Mouse (Mus musculus) stomach, embryonic 15.5 days (tissue): ENCODE results near the gene Lrrc28. TPM values are rescaled to one million over a fixed set of nuclear protein-coding genes. Genes with fewer than 3 reads are reported as not detected.
A peak's percentile ranks its signal among the peaks of the same experiment; 100 is the strongest.

ENCODE experiments used
- ATAC-seq: fragments of 200-750 bp; cut with Nextera tagmentation; 2 replicates; pipeline ENCODE4 v1.8.0; 2017; ENCODE audit warnings: low read depth, moderate number of reproducible peaks, moderate TSS enrichment; ENCODE audit not compliant: insufficient read depth, low FRiP score
- H3K27ac ChIP-seq: fragments of 300-500 bp; sonication (generic); 2 replicates; pipeline ENCODE4 v1.5.1; 2015; ENCODE audit warnings: mild to moderate bottlenecking, inconsistent platforms
- H3K27me3 ChIP-seq: fragments of 300-500 bp; sonication (generic); replicated peaks from 2 replicates; pipeline ENCODE4 v1.6.1; 2015; ENCODE audit warnings: inconsistent platforms
- H3K36me3 ChIP-seq: fragments of 300-500 bp; sonication (generic); 2 replicates; pipeline ENCODE4 v1.6.1; 2015; ENCODE audit warnings: inconsistent platforms
- H3K4me1 ChIP-seq: fragments of 300-500 bp; sonication (generic); 2 replicates; pipeline ENCODE4 v1.6.1; 2015; ENCODE audit warnings: inconsistent platforms
- H3K4me2 ChIP-seq: fragments of 300-500 bp; sonication (generic); 2 replicates; pipeline ENCODE4 v1.6.1; 2015; ENCODE audit warnings: mild to moderate bottlenecking, inconsistent platforms
- H3K4me3 ChIP-seq: fragments of 300-500 bp; sonication (generic); replicated peaks from 2 replicates; pipeline ENCODE4 v1.5.1; 2015; ENCODE audit warnings: inconsistent platforms
- H3K9ac ChIP-seq: fragments of 300-500 bp; sonication (generic); 2 replicates; pipeline ENCODE4 v1.6.1; 2015; ENCODE audit warnings: inconsistent platforms
- H3K9me3 ChIP-seq: fragments of 300-500 bp; sonication (generic); 2 replicates; pipeline ENCODE4 v1.6.1; 2016; ENCODE audit warnings: inconsistent platforms
- WGBS: fragments of 180-500 bp; shearing (Covaris S2); methylation state at CpG from one replicate; pipeline ENCODE4 v1.1.7; 2015; 5-methylcytosine and 5-hydroxymethylcytosine counted together
- polyA plus RNA-seq: library from polyadenylated mRNA; unstranded; fragments of >200 nt; fragmentation: Nextera tagmentation; extraction: Ambion mirVana; gene quantifications from 2 replicates; pipeline ENCODE4 v1.2.1, GENCODE M21; 2015

Gene Lrrc28
- polyA plus RNA-seq, 1 experiment from 2014 or later: 14.2 TPM

- peak overlapping the region; percentile 67 for H3K4me3 ChIP-seq
- 36% methylated on average over 8 of the region's 8 CpGs for WGBS
- ATAC-seq: no peak
- H3K36me3 ChIP-seq: no peaks in the 10 kb centered on the region
- H3K9ac ChIP-seq: peak overlapping the region; percentile 40
- H3K4me2 ChIP-seq: peak overlapping the region; percentile 63
- H3K9me3 ChIP-seq: no peaks in the 10 kb centered on the region
- peaks cover 8% of the 10 kb centered on the region; the same call in 1 of the 2 replicates for H3K4me1 ChIP-seq
- no peaks in the 10 kb centered on the region for H3K27me3 ChIP-seq
- H3K27ac ChIP-seq: no peak overlapping the region
Measured at GRCm38 (mm10) chr7:67644291-67644690, 777 bp downstream of the Lrrc28 start.

- no peaks in the 10 kb centered on the region for H3K27me3 ChIP-seq
- 88% methylated on average over 9 of the region's 9 CpGs for WGBS
- H3K4me3 ChIP-seq: no peak overlapping the region
- no peak overlapping the region for H3K4me2 ChIP-seq
- H3K27ac ChIP-seq: no peak overlapping the region
- H3K9me3 ChIP-seq: no peaks in the 10 kb centered on the region
- no peaks in the 10 kb centered on the region for H3K4me1 ChIP-seq
- no peak overlapping the region for H3K9ac ChIP-seq
- H3K36me3 ChIP-seq: no peaks in the 10 kb centered on the region
- ATAC-seq: no peak
Measured at GRCm38 (mm10) chr7:67642955-67643354, 2.1 kb downstream of the Lrrc28 start.

DNA sequence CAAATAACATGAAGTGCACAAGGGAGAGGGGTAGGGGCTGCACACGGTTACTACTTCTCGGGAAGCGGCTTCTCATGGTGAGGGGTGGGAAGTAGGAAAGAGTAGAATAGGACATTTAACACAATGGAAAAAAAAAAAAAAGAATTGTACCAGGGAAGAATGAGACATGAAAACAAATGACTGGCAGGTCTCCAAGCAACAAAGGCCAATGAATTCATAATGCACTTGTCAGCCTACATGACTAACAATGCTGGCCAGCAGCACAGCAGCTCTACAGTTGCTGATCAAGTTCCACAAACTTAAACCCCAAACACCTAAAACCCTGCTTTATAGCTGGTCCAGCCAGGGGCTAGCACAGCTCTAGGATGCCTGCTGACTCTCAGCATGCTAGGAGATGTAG is 6.1 kb downstream of the Lrrc28 start:
- no peaks in the 10 kb centered on the region for H3K4me1 ChIP-seq
- no peak overlapping the region for H3K27ac ChIP-seq
- H3K4me3 ChIP-seq: no peak overlapping the region
- H3K36me3 ChIP-seq: no peaks in the 10 kb centered on the region
- no peaks in the 10 kb centered on the region for H3K9me3 ChIP-seq
- WGBS: 78% methylated on average over 3 of the region's 3 CpGs
- no peak for ATAC-seq
- no peak overlapping the region for H3K4me2 ChIP-seq
- H3K27me3 ChIP-seq: no peaks in the 10 kb centered on the region
- H3K9ac ChIP-seq: no peak overlapping the region

- no peak overlapping the region for H3K9ac ChIP-seq
- H3K36me3 ChIP-seq: no peaks in the 10 kb centered on the region
- H3K9me3 ChIP-seq: no peaks in the 10 kb centered on the region
- ATAC-seq: no peak
- H3K27ac ChIP-seq: no peak overlapping the region
- H3K4me3 ChIP-seq: no peak overlapping the region
- no peaks in the 10 kb centered on the region for H3K27me3 ChIP-seq
- no peak overlapping the region for H3K4me2 ChIP-seq
- no peaks in the 10 kb centered on the region for H3K4me1 ChIP-seq
- WGBS: 77% methylated on average over 2 of the region's 2 CpGs
Measured at GRCm38 (mm10) chr7:67636161-67636560, 8.9 kb downstream of the Lrrc28 start.

DNA sequence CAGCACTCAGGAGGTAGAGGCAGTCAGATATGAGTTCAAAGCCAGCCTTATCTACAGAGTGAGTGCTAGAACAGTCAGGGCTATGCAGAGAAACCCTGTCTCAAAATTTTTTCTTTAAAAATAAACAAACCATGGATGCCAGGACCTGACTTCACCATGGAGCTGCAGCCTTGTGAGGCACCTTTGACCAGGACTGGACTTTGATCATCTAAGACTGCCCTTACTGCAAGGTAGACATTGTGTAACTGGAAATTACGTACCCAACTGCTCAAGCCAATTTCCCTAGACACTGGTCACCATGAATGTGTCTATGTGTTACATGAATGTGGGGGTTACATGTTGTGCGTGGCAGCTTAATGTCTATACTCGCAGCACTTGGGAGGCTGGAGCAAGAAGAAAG is 10.9 kb downstream of the Lrrc28 start:
- no peak overlapping the region for H3K4me3 ChIP-seq
- H3K27ac ChIP-seq: no peak overlapping the region
- no peaks in the 10 kb centered on the region for H3K27me3 ChIP-seq
- no peak for ATAC-seq
- no peak overlapping the region for H3K9ac ChIP-seq
- H3K4me1 ChIP-seq: no peaks in the 10 kb centered on the region
- no peaks in the 10 kb centered on the region for H3K9me3 ChIP-seq
- 87% methylated on average over 3 of the region's 3 CpGs for WGBS
- H3K36me3 ChIP-seq: no peaks in the 10 kb centered on the region
- H3K4me2 ChIP-seq: no peak overlapping the region

GRCm38 (mm10) chr7:67632380-67632779 is 12.7 kb downstream of the Lrrc28 start:
- WGBS: 80% methylated on average over 5 of the region's 5 CpGs
- H3K4me2 ChIP-seq: no peak overlapping the region
- no peaks in the 10 kb centered on the region for H3K9me3 ChIP-seq
- no peaks in the 10 kb centered on the region for H3K27me3 ChIP-seq
- H3K36me3 ChIP-seq: no peaks in the 10 kb centered on the region
- no peak overlapping the region for H3K4me3 ChIP-seq
- no peaks in the 10 kb centered on the region for H3K4me1 ChIP-seq
- no peak for ATAC-seq
- H3K27ac ChIP-seq: no peak overlapping the region
- no peak overlapping the region for H3K9ac ChIP-seq

DNA sequence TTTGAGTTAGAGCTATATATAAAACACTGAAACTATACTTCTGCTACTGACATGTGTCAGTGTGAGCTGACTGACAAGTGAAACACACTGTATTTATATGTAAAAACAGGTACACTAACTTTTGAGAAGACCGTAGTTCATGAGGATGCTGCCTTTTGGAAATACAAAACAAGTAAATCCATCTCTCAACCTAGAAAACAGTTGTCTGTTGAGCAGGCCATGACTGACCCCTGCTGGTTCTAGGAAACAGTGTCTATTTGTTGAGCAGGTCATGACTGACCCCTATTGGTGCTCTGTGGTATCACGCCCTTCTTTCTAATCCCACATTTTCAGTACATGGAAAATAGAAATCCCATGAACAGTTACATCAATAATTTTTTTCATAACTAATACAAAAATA is 14.3 kb downstream of the Lrrc28 start:
- Histone ChIP-seq H3K36me3 (no peaks in the 10 kb centered on the region), H3K4me1 (no peaks in the 10 kb centered on the region), H3K9ac (no peak overlapping the region), H3K9me3 (no peaks in the 10 kb centered on the region), H3K4me3 (no peak overlapping the region), H3K27ac (no peak overlapping the region), H3K27me3 (no peaks in the 10 kb centered on the region), H3K4me2 (no peak overlapping the region)
- 14% methylated on average over 2 of the region's 2 CpGs for WGBS
- ATAC-seq: no peak; the same call in 1 of the 2 replicates

- Histone ChIP-seq H3K27me3 (no peaks in the 10 kb centered on the region), H3K4me2 (no peak overlapping the region), H3K4me1 (no peaks in the 10 kb centered on the region), H3K36me3 (no peaks in the 10 kb centered on the region), H3K9me3 (no peaks in the 10 kb centered on the region), H3K27ac (no peak overlapping the region), H3K4me3 (no peak overlapping the region), H3K9ac (no peak overlapping the region)
- ATAC-seq: no peak
- WGBS: 55% methylated on average over 5 of the region's 5 CpGs
Measured at GRCm38 (mm10) chr7:67629681-67630080, 15.4 kb downstream of the Lrrc28 start.

GRCm38 (mm10) chr7:67626671-67627070 is 18.4 kb downstream of the Lrrc28 start:
- WGBS: 87% methylated on average over 5 of the region's 5 CpGs
- Histone ChIP-seq H3K27me3 (no peaks in the 10 kb centered on the region), H3K9me3 (no peaks in the 10 kb centered on the region), H3K4me1 (no peaks in the 10 kb centered on the region), H3K36me3 (no peaks in the 10 kb centered on the region), H3K9ac (no peak overlapping the region), H3K4me2 (no peak overlapping the region), H3K4me3 (no peak overlapping the region), H3K27ac (no peak overlapping the region)
- no peak for ATAC-seq

GRCm38 (mm10) chr7:67622151-67622550 is 22.9 kb downstream of the Lrrc28 start:
- Histone ChIP-seq H3K9ac (no peak overlapping the region), H3K4me3 (no peak overlapping the region), H3K4me1 (no peaks in the 10 kb centered on the region), H3K9me3 (no peaks in the 10 kb centered on the region), H3K4me2 (no peak overlapping the region), H3K36me3 (no peaks in the 10 kb centered on the region), H3K27ac (no peak overlapping the region), H3K27me3 (no peaks in the 10 kb centered on the region)
- 76% methylated on average over 3 of the region's 3 CpGs for WGBS
- no peak for ATAC-seq

DNA sequence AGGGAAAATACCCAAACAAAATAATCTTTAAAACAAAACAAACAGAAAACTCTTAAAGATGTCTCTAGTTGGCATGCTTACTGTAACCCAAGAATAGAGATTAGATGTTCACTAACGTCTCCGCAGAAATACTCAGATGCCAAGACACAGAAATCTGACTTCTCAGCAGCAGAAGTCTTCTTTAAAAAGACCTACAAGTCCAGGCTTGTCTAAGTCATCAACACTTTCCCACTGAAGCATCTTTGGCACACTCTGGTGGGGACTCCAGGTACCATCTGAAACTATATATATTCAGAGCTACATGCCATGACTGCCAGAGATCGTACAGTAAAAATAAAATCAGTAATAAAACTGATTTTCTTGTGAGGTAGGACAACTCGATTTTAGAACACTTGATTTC is 25.2 kb downstream of the Lrrc28 start:
- H3K4me2 ChIP-seq: no peak overlapping the region

DNA sequence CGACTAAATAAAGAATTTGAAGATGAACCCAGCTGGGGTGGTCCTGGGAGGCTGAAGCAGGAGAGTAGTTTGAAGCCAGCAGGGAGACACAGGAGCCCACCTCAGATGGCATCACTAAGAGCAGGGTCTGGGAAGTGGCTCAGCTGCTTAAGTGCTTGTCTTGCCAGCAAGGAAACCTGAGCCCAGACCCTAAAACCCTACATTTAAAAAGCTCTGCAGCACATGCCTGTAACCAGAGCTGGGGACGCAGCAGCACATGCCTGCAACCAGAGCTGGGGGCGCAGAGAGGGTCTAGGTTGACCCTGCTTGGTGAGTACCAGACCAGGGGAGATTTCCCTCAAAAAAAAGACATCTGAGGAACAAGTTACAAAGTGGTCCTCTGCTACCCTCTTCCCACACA is 26.8 kb downstream of the Lrrc28 start:
- Histone ChIP-seq H3K9me3 (no peaks in the 10 kb centered on the region), H3K4me1 (no peaks in the 10 kb centered on the region), H3K4me2 (no peak overlapping the region), H3K27me3 (no peaks in the 10 kb centered on the region), H3K9ac (no peak overlapping the region), H3K27ac (no peak overlapping the region), H3K36me3 (no peaks in the 10 kb centered on the region), H3K4me3 (no peak overlapping the region)
- 82% methylated on average over 3 of the region's 3 CpGs for WGBS
- no peak for ATAC-seq

More for the DNA sequence above, 25.2 kb downstream of the Lrrc28 start:
- Histone ChIP-seq H3K36me3 (no peaks in the 10 kb centered on the region), H3K4me1 (no peaks in the 10 kb centered on the region), H3K9ac (no peak overlapping the region), H3K27ac (no peak overlapping the region), H3K9me3 (no peaks in the 10 kb centered on the region), H3K27me3 (no peaks in the 10 kb centered on the region), H3K4me3 (no peak overlapping the region)
- no peak for ATAC-seq
- 77% methylated on average over 4 of the region's 4 CpGs for WGBS

GRCm38 (mm10) chr7:67617646-67618045 is 27.4 kb downstream of the Lrrc28 start:
- Histone ChIP-seq H3K9me3 (no peaks in the 10 kb centered on the region), H3K4me2 (no peak overlapping the region), H3K9ac (no peak overlapping the region), H3K36me3 (no peaks in the 10 kb centered on the region), H3K27me3 (no peaks in the 10 kb centered on the region), H3K4me3 (no peak overlapping the region), H3K4me1 (no peaks in the 10 kb centered on the region), H3K27ac (no peak overlapping the region)
- ATAC-seq: no peak
- 90% methylated on average over 10 of the region's 10 CpGs for WGBS
